Mouse (Mus musculus): ENCODE data around the gene Mob2. TPM values are rescaled to one million over a fixed set of nuclear protein-coding genes. Genes with fewer than 3 reads are reported as not detected.
A peak's percentile ranks its signal among the peaks of the same experiment; 100 is the strongest.

Gene Mob2
- total RNA-seq, 2 experiments from 2014 or later: 28.4 to 29.9 TPM

GRCm38 (mm10) chr7:142020827-142021226 lies 40.0 kb downstream of the Mob2 start:
- DNase-seq: no peak

- no peak for DNase-seq
Measured at GRCm38 (mm10) chr7:142019699-142020098, 41.2 kb downstream of the Mob2 start.

GRCm38 (mm10) chr7:142016562-142016961 lies 44.3 kb downstream of the Mob2 start:
- DNase-seq: no peak

- DNase-seq: peak; percentile 42 to 44
Measured at GRCm38 (mm10) chr7:142001597-142002340, 59.1 kb downstream of the Mob2 start.

- DNase-seq: no peak
Measured at GRCm38 (mm10) chr7:142000661-142001060, 60.2 kb downstream of the Mob2 start.

- no peak for DNase-seq
Measured at GRCm38 (mm10) chr7:141994121-141994520, 66.7 kb downstream of the Mob2 start.

- no peak for DNase-seq
Measured at GRCm38 (mm10) chr7:141991183-141991582, 69.7 kb downstream of the Mob2 start.

- no peak for DNase-seq
Measured at GRCm38 (mm10) chr7:141988314-141988806, 72.5 kb downstream of the Mob2 start.

GRCm38 (mm10) chr7:141981237-141981636 lies 79.6 kb downstream of the Mob2 start:
- DNase-seq: no peak

GRCm38 (mm10) chr7:141979247-141979646 lies 81.6 kb downstream of the Mob2 start:
- no peak for DNase-seq

GRCm38 (mm10) chr7:141978003-141978402 lies 82.9 kb downstream of the Mob2 start:
- no peak for DNase-seq

- no peak for DNase-seq
Measured at GRCm38 (mm10) chr7:141972831-141973619, 87.8 kb downstream of the Mob2 start.

GRCm38 (mm10) chr7:141966281-141966680 lies 94.6 kb downstream of the Mob2 start:
- no peak for DNase-seq

- DNase-seq: no peak
Measured at GRCm38 (mm10) chr7:141962521-141962920, 98.3 kb downstream of the Mob2 start.

GRCm38 (mm10) chr7:141961491-141961890 lies 99.4 kb downstream of the Mob2 start:
- no peak for DNase-seq

- DNase-seq: no peak
Measured at GRCm38 (mm10) chr7:141960926-141961325, 99.9 kb downstream of the Mob2 start.

GRCm38 (mm10) chr7:141959133-141959532 lies 101.7 kb downstream of the Mob2 start:
- no peak for DNase-seq

Small RNA genes within 50 kb of the gene (microRNA-seq; reads per million reads assigned to microRNA genes)
- gene Mir3104: 0.90 to 1.5 reads per million in 2 experiments

Other genes with a start within 250 kb of the Mob2 start
- gene Muc5b, start 222.0 kb downstream of the Mob2 start, total RNA-seq (2021): not detected
- 100 to 1,000 TPM; 121 to 127 TPM for gene Tollip, start 142.6 kb downstream of the Mob2 start, total RNA-seq (2021)
- gene Brsk2, start 111.3 kb downstream of the Mob2 start, total RNA-seq (2021): 100 to 1,000 TPM; 163 to 178 TPM
- 100 to 1,000 TPM; 123 to 125 TPM for gene Dusp8, start 34.8 kb upstream of the Mob2 start, total RNA-seq (2021)
- gene Gm45618, start 59.7 kb upstream of the Mob2 start, total RNA-seq (2021): not detected
- gene Gm39115, start 75.0 kb upstream of the Mob2 start, total RNA-seq (2021): not detected
- gene Gm45337, start 83.5 kb upstream of the Mob2 start, total RNA-seq (2021): not detected
- not detected for gene Gm29735, start 96.0 kb upstream of the Mob2 start, total RNA-seq (2021)
- gene Gm4553, start 104.7 kb upstream of the Mob2 start, total RNA-seq (2021): not detected
- gene Krtap5-2, start 114.9 kb upstream of the Mob2 start, total RNA-seq (2021): not detected
- not detected for gene Gm10153, start 129.3 kb upstream of the Mob2 start, total RNA-seq (2021)
- not detected for gene Krtap5-3, start 140.3 kb upstream of the Mob2 start, total RNA-seq (2021)
- gene Gm7579, start 150.8 kb upstream of the Mob2 start, total RNA-seq (2021): not detected
- not detected for gene Krtap5-5, start 168.9 kb upstream of the Mob2 start, total RNA-seq (2021)
- gene Gm40460, start 180.0 kb upstream of the Mob2 start, total RNA-seq (2021): not detected
- gene Gm2431, start 197.3 kb upstream of the Mob2 start, total RNA-seq (2021): not detected
- not detected for gene Gm4559, start 213.3 kb upstream of the Mob2 start, total RNA-seq (2021)
- gene Krtap5-1, start 236.1 kb upstream of the Mob2 start, total RNA-seq (2021): not detected
- not detected for gene Krtap5-4, start 242.5 kb upstream of the Mob2 start, total RNA-seq (2021)

All from layer of hippocampus, postnatal 36 days (tissue).